In the genomic region with DNA sequence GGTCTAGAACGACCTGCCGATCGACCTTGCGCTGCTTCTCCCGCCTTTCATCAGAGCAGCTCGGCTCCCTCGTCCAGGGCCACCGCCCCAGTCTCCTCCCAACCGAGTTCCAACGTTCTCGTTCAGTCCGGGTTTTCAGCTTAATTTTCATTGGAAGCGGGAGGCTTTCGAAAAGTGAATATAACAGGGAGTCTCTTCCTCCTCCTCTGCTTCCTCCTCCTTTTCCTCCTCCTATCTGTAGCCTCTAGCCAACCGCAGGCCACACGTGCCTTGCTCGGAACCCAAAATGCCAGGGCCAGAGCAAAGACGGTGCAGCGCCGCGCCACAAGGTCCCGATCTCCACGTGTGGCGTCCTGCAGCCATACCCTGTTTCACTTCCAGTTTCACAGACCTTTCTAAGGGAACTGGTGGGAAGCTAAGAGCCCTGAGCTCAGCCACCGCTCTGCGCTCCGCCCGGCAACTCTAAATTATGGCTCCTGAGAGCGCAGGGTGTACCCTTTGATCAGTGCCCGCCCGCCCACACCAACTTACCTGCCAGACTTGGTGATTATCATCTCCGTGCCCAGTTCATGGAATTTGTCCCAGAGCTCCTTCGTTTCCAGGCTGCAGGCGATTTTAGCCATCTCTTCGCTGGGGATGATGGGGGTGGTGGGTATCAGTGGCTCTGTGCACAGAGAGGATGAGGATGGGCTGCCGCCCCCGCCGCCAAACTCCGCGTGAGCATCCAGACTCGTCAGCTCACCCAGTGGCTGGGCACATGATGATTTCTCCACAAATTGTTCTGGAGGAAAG, we compare ENCODE assay signal across 8 mouse cellular contexts. TPM values are rescaled to one million over a fixed set of nuclear protein-coding genes. Genes with fewer than 3 reads are reported as not detected.
DNase-seq lines count a peak whose midpoint lies in the region; ATAC-seq lines count a peak whose summit lies in the region.

No protein-coding gene starts in this region.

- H3K4me2 ChIP-seq in heart, embryonic 13.5 days: peak overlapping the region; percentile 82

- no peaks in the 10 kb centered on the region for H3K27me3 ChIP-seq in heart, embryonic 13.5 days (replicated peaks)

- peak; percentile 8 for DNase-seq in ovary, postnatal 36 days (ENCODE audit: low spot score)
- no peak for DNase-seq in ovary, adult 18-20 months (ENCODE audit: low spot score)
- peak; percentile 5 for DNase-seq in liver
- DNase-seq in yolk sac, embryonic 10.5 days (ENCODE audit: low spot score): peak; percentile 35
- DNase-seq in layer of hippocampus, adult 9-11 months: no peak
- no peak for DNase-seq in frontal cortex, postnatal 14 days (ENCODE audit: low spot score in 2 of 2)
- no peak for DNase-seq in urinary bladder, postnatal 25 days (ENCODE audit: low spot score)

- H3K9me3 ChIP-seq in heart, embryonic 13.5 days: no peaks in the 10 kb centered on the region

- H3K4me1 ChIP-seq in heart, embryonic 13.5 days: peaks cover 19% of the 10 kb centered on the region

- H3K4me3 ChIP-seq in heart, embryonic 13.5 days: peak overlapping the region; percentile 93

- peaks cover 48% of the 10 kb centered on the region for H3K36me3 ChIP-seq in heart, embryonic 13.5 days

- WGBS in heart, embryonic 13.5 days: 1% methylated on average over 41 of the region's 41 CpGs

- peak overlapping the region; percentile 100 for H3K9ac ChIP-seq in heart, embryonic 13.5 days

- H3K27ac ChIP-seq in heart, embryonic 13.5 days (replicated peaks): peak overlapping the region; percentile 99

- ATAC-seq in heart, embryonic 13.5 days (ENCODE audit: extremely low read depth, insufficient number of reproducible peaks, low FRiP score, low TSS enrichment): no peak

RNA-seq across cellular contexts. Expression of a gene that starts 3.8 kb away (rescaled TPM):
- polyA plus RNA-seq in heart, embryonic 13.5 days (2015; fragmentation: Nextera tagmentation; extraction: Ambion mirVana): 68.8 and 69.5 TPM in 2 replicates

Comparison
In these comparisons a context has a peak if more than half of its experiments do, and no peak if none do; other contexts are left out.
1. DNase-seq: peak in ovary, postnatal 36 days (single experiment), liver (single experiment) and yolk sac, embryonic 10.5 days (single experiment); none in ovary, adult 18-20 months (single experiment), layer of hippocampus, adult 9-11 months (single experiment), frontal cortex, postnatal 14 days (0 of 2) and urinary bladder, postnatal 25 days (single experiment).